Mouse (Mus musculus): ENCODE data around the gene Bub1. TPM values are rescaled to one million over a fixed set of nuclear protein-coding genes. Genes with fewer than 3 reads are reported as not detected.

The Bub1 gene
- polyA plus RNA-seq, 1 experiment from 2014 or later, result 36.8 TPM

DNA sequence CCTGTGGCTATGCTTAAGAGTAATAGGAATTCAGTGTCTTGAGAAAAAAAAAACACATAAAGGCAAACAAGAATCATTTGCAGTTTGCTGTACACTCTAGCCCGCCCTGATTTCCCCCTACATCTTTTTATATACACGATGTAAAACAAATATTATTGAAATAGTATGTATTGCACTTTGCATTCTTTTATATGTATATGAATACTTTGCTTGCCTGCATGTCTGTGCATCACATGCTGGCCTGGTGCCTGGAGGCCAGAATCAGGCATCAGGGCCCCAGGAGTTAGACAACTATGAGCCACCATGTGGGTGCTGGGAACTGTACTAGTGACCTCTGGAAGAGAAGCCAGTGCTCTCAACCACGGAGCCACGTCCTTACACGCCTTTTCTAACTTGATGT, 44.4 kb downstream of the Bub1 start:
- no peaks in the 10 kb centered on the region for H3K27me3 ChIP-seq (replicated peaks; ENCODE audit: control insufficient read depth, insufficient read depth, low read length)
- no peak overlapping the region for H3K4me2 ChIP-seq (ENCODE audit: low read depth, low read length)
- no peak overlapping the region for H3K9ac ChIP-seq (ENCODE audit: low read depth, low read length)
- ATAC-seq, result no peak
- no peaks in the 10 kb centered on the region for H3K9me3 ChIP-seq (ENCODE audit: control insufficient read depth, low read length)
- H3K36me3 ChIP-seq (ENCODE audit: control insufficient read depth, insufficient read depth, low read length), result no peaks in the 10 kb centered on the region
- H3K27ac ChIP-seq (ENCODE audit: low read length), result no peak overlapping the region
- peaks cover 14% of the 10 kb centered on the region for H3K4me1 ChIP-seq (ENCODE audit: control insufficient read depth, insufficient read depth, low read length)
- WGBS, result 88% methylated on average over 5 of the region's 5 CpGs
- H3K4me3 ChIP-seq (ENCODE audit: low read length), result no peak overlapping the region

DNA sequence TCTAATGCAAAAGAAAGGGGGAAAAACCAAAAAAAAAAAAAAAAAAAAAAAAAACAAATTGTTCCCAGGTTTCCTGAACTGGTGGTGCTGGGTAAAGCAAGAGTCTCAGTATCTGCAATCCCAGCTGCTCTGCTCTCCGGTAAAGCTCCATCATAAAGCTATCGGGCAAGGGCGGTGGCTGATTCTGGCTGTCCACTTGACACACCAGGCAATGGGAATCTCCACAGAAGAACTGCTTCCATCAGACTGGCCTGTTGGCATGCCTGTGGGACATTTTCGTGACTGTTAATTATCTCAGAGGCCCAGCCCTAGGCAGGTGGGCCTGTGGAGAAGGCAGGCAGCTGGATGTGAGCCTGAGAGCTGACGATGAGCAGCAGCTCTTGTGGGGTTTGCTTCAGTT, 53.2 kb downstream of the Bub1 start:
- no peaks in the 10 kb centered on the region for H3K36me3 ChIP-seq (ENCODE audit: control insufficient read depth, insufficient read depth, low read length)
- H3K4me2 ChIP-seq (ENCODE audit: low read depth, low read length), result no peak overlapping the region
- no peaks in the 10 kb centered on the region for H3K27me3 ChIP-seq (replicated peaks; ENCODE audit: control insufficient read depth, insufficient read depth, low read length)
- no peaks in the 10 kb centered on the region for H3K4me1 ChIP-seq (ENCODE audit: control insufficient read depth, insufficient read depth, low read length)
- WGBS, result 89% methylated on average over 5 of the region's 5 CpGs
- ATAC-seq, result no peak
- H3K27ac ChIP-seq (ENCODE audit: low read length), result no peak overlapping the region
- no peak overlapping the region for H3K4me3 ChIP-seq (ENCODE audit: low read length)
- H3K9ac ChIP-seq (ENCODE audit: low read depth, low read length), result no peak overlapping the region
- H3K9me3 ChIP-seq (ENCODE audit: control insufficient read depth, low read length), result no peaks in the 10 kb centered on the region

DNA sequence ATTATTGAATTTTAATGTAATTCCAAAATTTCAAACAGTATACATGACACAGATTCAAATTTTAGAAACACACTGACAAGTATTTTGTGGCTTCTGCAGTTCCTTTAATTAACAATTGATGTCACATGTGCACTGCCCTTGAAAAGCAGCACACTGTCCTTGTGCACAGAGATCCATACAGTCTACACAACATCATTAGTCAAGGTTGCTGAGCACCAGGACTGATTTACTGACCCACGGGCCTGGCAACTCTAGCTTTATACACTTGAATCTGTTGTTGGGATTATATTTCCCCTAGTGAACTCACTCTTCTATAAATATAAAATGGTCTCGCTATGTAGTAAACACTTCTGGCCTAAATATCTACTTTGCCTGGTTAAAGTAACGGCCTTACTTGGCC, 56.7 kb downstream of the Bub1 start:
- no peak overlapping the region for H3K9ac ChIP-seq (ENCODE audit: low read depth, low read length)
- H3K27ac ChIP-seq (ENCODE audit: low read length), result no peak overlapping the region
- 82% methylated on average over 3 of the region's 3 CpGs for WGBS
- no peak overlapping the region for H3K4me3 ChIP-seq (ENCODE audit: low read length)
- H3K9me3 ChIP-seq (ENCODE audit: control insufficient read depth, low read length), result no peaks in the 10 kb centered on the region
- H3K4me2 ChIP-seq (ENCODE audit: low read depth, low read length), result no peak overlapping the region
- no peaks in the 10 kb centered on the region for H3K4me1 ChIP-seq (ENCODE audit: control insufficient read depth, insufficient read depth, low read length)
- no peaks in the 10 kb centered on the region for H3K27me3 ChIP-seq (replicated peaks; ENCODE audit: control insufficient read depth, insufficient read depth, low read length)
- no peaks in the 10 kb centered on the region for H3K36me3 ChIP-seq (ENCODE audit: control insufficient read depth, insufficient read depth, low read length)
- no peak for ATAC-seq

DNA sequence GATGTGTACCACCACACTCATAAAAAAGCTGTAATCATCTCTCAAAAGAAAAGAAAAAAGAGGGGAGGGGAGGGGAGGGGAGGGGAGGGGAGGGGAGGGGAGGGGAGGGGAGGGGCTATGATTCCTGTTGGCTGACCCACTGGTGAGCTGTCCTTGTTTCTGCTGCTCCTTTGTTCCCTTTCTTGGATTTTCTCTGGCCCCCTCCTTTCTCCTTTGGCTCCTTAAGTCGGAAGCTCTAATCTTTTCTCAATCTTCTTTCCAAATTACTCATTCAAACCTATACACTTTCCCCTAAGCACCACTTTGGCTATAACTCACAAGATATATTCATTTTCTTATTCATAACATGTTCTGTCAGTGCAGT, 57.1 kb downstream of the Bub1 start:
- Histone ChIP-seq H3K4me1 (ENCODE audit: control insufficient read depth, insufficient read depth, low read length) (no peaks in the 10 kb centered on the region), H3K4me2 (ENCODE audit: low read depth, low read length) (no peak overlapping the region), H3K36me3 (ENCODE audit: control insufficient read depth, insufficient read depth, low read length) (no peaks in the 10 kb centered on the region), H3K9ac (ENCODE audit: low read depth, low read length) (no peak overlapping the region), H3K4me3 (ENCODE audit: low read length) (no peak overlapping the region), H3K27ac (ENCODE audit: low read length) (no peak overlapping the region), H3K27me3 (replicated peaks; ENCODE audit: control insufficient read depth, insufficient read depth, low read length) (no peaks in the 10 kb centered on the region), H3K9me3 (ENCODE audit: control insufficient read depth, low read length) (no peaks in the 10 kb centered on the region)
- no peak for ATAC-seq
- WGBS, result 37% methylated on average over 1 of the region's 1 CpGs

DNA sequence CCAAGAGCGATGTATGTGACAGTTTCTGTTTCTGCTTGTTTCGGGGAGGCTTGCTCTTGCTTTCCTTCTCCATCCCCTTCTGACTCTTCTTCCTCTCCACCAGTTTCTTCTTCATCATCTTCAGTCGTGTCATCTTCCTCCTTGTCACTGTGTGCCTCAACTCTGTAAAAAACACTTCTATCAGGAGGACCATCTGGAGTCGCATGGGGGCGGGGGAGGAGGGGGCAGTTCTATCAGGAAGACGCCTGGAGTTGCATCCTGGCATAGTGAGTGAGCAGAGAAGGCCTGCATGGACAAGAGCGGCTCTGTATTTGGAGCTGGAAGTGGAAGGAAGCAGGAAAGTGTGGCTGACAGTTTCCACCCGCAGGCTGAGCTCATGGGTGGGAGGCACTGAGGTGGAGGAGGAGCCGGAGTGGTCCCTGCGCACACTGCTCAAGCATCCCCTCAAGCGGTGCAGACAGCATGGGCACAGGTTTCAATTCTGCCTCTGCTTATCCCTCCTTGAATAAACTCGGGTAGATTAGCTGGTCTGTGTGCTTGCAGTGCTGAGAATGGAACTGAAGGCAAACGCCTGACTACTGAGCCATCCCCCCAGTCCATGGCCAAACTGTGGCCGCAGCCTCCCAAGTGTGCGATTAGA, 57.6 kb downstream of the Bub1 start:
- H3K27ac ChIP-seq (ENCODE audit: low read length), result no peak overlapping the region
- H3K4me2 ChIP-seq (ENCODE audit: low read depth, low read length), result no peak overlapping the region
- H3K9ac ChIP-seq (ENCODE audit: low read depth, low read length), result no peak overlapping the region
- H3K4me3 ChIP-seq (ENCODE audit: low read length), result no peak overlapping the region
- WGBS, result 68% methylated on average over 15 of the region's 15 CpGs
- H3K4me1 ChIP-seq (ENCODE audit: control insufficient read depth, insufficient read depth, low read length), result no peaks in the 10 kb centered on the region
- no peak for ATAC-seq
- no peaks in the 10 kb centered on the region for H3K36me3 ChIP-seq (ENCODE audit: control insufficient read depth, insufficient read depth, low read length)
- H3K9me3 ChIP-seq (ENCODE audit: control insufficient read depth, low read length), result no peaks in the 10 kb centered on the region
- H3K27me3 ChIP-seq (replicated peaks; ENCODE audit: control insufficient read depth, insufficient read depth, low read length), result no peaks in the 10 kb centered on the region

GRCm38 (mm10) chr2:127761587-127761986, 70.1 kb downstream of the Bub1 start:
- Histone ChIP-seq H3K27ac (ENCODE audit: low read length) (no peak overlapping the region), H3K4me2 (ENCODE audit: low read depth, low read length) (no peak overlapping the region), H3K27me3 (replicated peaks; ENCODE audit: control insufficient read depth, insufficient read depth, low read length) (no peaks in the 10 kb centered on the region), H3K4me1 (ENCODE audit: control insufficient read depth, insufficient read depth, low read length) (no peaks in the 10 kb centered on the region), H3K36me3 (ENCODE audit: control insufficient read depth, insufficient read depth, low read length) (no peaks in the 10 kb centered on the region), H3K9ac (ENCODE audit: low read depth, low read length) (no peak overlapping the region), H3K4me3 (ENCODE audit: low read length) (no peak overlapping the region), H3K9me3 (ENCODE audit: control insufficient read depth, low read length) (no peaks in the 10 kb centered on the region)
- 86% methylated on average over 5 of the region's 5 CpGs for WGBS
- no peak for ATAC-seq

GRCm38 (mm10) chr2:127760429-127761000, 71.2 kb downstream of the Bub1 start:
- no peak overlapping the region for H3K27ac ChIP-seq (ENCODE audit: low read length)
- no peak overlapping the region for H3K4me2 ChIP-seq (ENCODE audit: low read depth, low read length)
- no peak for ATAC-seq
- H3K4me3 ChIP-seq (ENCODE audit: low read length), result no peak overlapping the region
- no peaks in the 10 kb centered on the region for H3K4me1 ChIP-seq (ENCODE audit: control insufficient read depth, insufficient read depth, low read length)
- WGBS, result 65% methylated on average over 10 of the region's 10 CpGs
- H3K9me3 ChIP-seq (ENCODE audit: control insufficient read depth, low read length), result no peaks in the 10 kb centered on the region
- H3K36me3 ChIP-seq (ENCODE audit: control insufficient read depth, insufficient read depth, low read length), result no peaks in the 10 kb centered on the region
- H3K9ac ChIP-seq (ENCODE audit: low read depth, low read length), result no peak overlapping the region
- no peaks in the 10 kb centered on the region for H3K27me3 ChIP-seq (replicated peaks; ENCODE audit: control insufficient read depth, insufficient read depth, low read length)

- no peak overlapping the region for H3K4me2 ChIP-seq (ENCODE audit: low read depth, low read length)
- H3K27me3 ChIP-seq (replicated peaks; ENCODE audit: control insufficient read depth, insufficient read depth, low read length), result no peaks in the 10 kb centered on the region
- no peaks in the 10 kb centered on the region for H3K36me3 ChIP-seq (ENCODE audit: control insufficient read depth, insufficient read depth, low read length)
- H3K9ac ChIP-seq (ENCODE audit: low read depth, low read length), result no peak overlapping the region
- WGBS, result 88% methylated on average over 6 of the region's 6 CpGs
- no peak for ATAC-seq
- no peak overlapping the region for H3K4me3 ChIP-seq (ENCODE audit: low read length)
- H3K4me1 ChIP-seq (ENCODE audit: control insufficient read depth, insufficient read depth, low read length), result no peaks in the 10 kb centered on the region
- no peak overlapping the region for H3K27ac ChIP-seq (ENCODE audit: low read length)
- H3K9me3 ChIP-seq (ENCODE audit: control insufficient read depth, low read length), result no peaks in the 10 kb centered on the region
Observed at GRCm38 (mm10) chr2:127760014-127760413, 71.7 kb downstream of the Bub1 start.

DNA sequence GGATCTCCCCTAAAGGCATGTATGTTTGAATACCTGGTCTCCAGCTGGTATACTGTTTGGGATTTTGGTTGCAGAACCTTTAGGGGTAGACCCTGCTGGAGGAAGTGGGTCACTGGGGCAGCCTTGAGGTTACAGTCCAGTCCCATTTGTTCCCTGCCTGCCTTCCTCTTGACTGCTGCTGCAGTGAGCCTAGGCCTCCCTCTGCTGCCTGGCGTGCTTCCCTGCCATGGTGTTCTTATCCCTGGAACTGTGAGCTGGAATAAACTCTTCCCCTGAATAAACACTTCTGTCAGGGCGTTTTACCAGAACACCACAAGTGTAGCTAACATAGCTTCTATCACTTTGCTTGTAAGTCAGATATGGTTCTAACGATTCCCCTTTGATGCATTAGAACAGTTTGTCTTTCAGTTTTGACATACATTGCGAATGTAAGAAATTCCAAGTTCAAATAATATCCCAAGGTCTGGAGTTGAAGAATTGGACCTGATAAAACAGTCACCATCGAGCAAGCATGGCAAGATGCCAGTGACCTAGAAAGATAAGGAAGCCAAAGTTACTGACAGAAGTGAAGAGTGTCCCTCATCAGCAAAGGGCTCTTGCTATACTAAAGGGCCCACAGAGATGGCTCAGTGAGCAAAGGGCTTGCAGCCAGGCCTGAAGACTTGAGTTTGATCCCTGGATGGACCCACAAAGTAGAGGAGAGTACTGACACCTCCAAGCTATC, 72.3 kb downstream of the Bub1 start:
- Histone ChIP-seq H3K9me3 (ENCODE audit: control insufficient read depth, low read length) (no peaks in the 10 kb centered on the region), H3K36me3 (ENCODE audit: control insufficient read depth, insufficient read depth, low read length) (no peaks in the 10 kb centered on the region), H3K4me3 (ENCODE audit: low read length) (no peak overlapping the region), H3K9ac (ENCODE audit: low read depth, low read length) (no peak overlapping the region), H3K27ac (ENCODE audit: low read length) (no peak overlapping the region), H3K4me1 (ENCODE audit: control insufficient read depth, insufficient read depth, low read length) (no peaks in the 10 kb centered on the region), H3K27me3 (replicated peaks; ENCODE audit: control insufficient read depth, insufficient read depth, low read length) (no peaks in the 10 kb centered on the region), H3K4me2 (ENCODE audit: low read depth, low read length) (no peak overlapping the region)
- no peak for ATAC-seq
- 75% methylated on average over 5 of the region's 5 CpGs for WGBS

Measured in intestine, embryonic 16.5 days (tissue).